Mouse (Mus musculus) G1E (cell line): ENCODE measurements around the gene Ebf1. TPM values are rescaled to one million over a fixed set of nuclear protein-coding genes. Genes with fewer than 3 reads are reported as not detected.

Source experiments
- ATAC-seq: 2 replicates; pipeline ENCODE4 v1.8.0; 2016; ENCODE audit warnings: mild to moderate bottlenecking; ENCODE audit not compliant: insufficient number of reproducible peaks, poor library complexity, low FRiP score, severe bottlenecking; ENCODE audit errors: extremely low read depth
- DNase-seq: peaks from one replicate; pipeline ENCODE4 v3.0.0; 2012; ENCODE audit warnings: low spot score
- H3K27me3 ChIP-seq: 2 replicates; pipeline ENCODE4 v1.6.1; 2012; ENCODE audit warnings: mild to moderate bottlenecking, low read length, inconsistent platforms; ENCODE audit not compliant: insufficient read depth
- H3K36me3 ChIP-seq: replicated peaks from 2 replicates; pipeline ENCODE3; 2012; ENCODE audit warnings: mild to moderate bottlenecking, inconsistent platforms
- H3K4me1 ChIP-seq: 2 replicates; pipeline ENCODE4 v1.6.1; 2012; ENCODE audit warnings: low read depth, low read length, inconsistent platforms, mixed read lengths; ENCODE audit not compliant: insufficient read depth
- H3K4me3 ChIP-seq: 2 replicates; pipeline ENCODE4 v1.5.1; 2012; ENCODE audit warnings: low read depth, mild to moderate bottlenecking, inconsistent platforms, low read length, moderate library complexity, mixed read lengths
- H3K9me3 ChIP-seq: replicated peaks from 2 replicates; pipeline ENCODE4 v1.6.1; 2012; ENCODE audit warnings: inconsistent platforms
- CTCF ChIP-seq: IDR thresholded peaks from 2 replicates; pipeline ENCODE4 v1.5.1; 2012; ENCODE audit warnings: low read depth, low read length, inconsistent platforms, mixed read lengths
- GATA1 ChIP-seq: IDR thresholded peaks from 2 replicates; pipeline ENCODE4 v1.6.1; 2012; ENCODE audit warnings: borderline replicate concordance, low read length, inconsistent platforms, mixed read lengths
- GATA2 ChIP-seq: IDR thresholded peaks from 2 replicates; pipeline ENCODE4 v1.6.1; 2012; ENCODE audit warnings: low read depth, low read length, inconsistent platforms, borderline replicate concordance
- POLR2AphosphoS5 ChIP-seq: IDR thresholded peaks from 2 replicates; pipeline ENCODE4 v1.6.1; 2012; ENCODE audit warnings: low read depth, low read length, inconsistent platforms; ENCODE audit not compliant: insufficient replicate concordance
- TAL1 ChIP-seq: conservative IDR thresholded peaks from 2 replicates; pipeline ENCODE4 v1.6.1; 2012; ENCODE audit warnings: low read depth, low read length, inconsistent platforms, mixed read lengths
- polyA plus RNA-seq: library from polyadenylated mRNA; stranded (reverse); fragments of >175 nt; gene quantifications from 2 replicates; pipeline ENCODE4 v1.2.3, GENCODE M21; 2012
- total RNA-seq, 2 experiments: library from RNA; stranded (forward) in 1 of 2; stranded (reverse) in 1 of 2; fragments of 200-1000 nt in 1 of 2; fragments of >200 nt in 1 of 2; fragmentation: Nextera tagmentation in 1 of 2; gene quantifications; 2 replicates each; pipeline ENCODE4 v1.2.3; 2014 to 2017

The Ebf1 gene
- total and polyA plus RNA-seq, 3 experiments, result 0.05 TPM; not detected in 2

DNA sequence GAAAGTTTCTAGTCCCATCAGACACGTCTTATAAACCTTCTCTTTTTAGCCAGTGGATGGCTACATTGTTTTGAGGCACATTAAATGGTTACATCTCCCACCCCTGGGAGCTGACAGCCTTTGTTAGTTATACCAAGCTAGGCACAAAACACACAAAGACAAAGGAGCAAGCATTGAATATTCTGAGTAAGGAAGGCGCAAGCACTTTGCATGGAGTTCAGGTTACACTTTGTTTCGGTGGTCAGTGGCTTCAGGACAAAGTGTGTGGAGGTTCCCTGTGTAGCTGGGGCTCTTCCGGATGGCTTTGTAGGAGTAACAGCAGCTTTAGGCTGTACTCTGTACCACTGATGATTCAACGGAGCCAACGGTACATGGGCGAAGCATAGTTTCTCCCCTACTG lies 186.9 kb downstream of the Ebf1 start:
- no peaks in the 10 kb centered on the region for H3K27me3 ChIP-seq
- no peak for TF ChIP-seq POLR2AphosphoS5
- no peak for TF ChIP-seq CTCF
- TF ChIP-seq GATA2, result no peak
- TF ChIP-seq TAL1, result no peak
- TF ChIP-seq GATA1, result no peak
- no peaks in the 10 kb centered on the region for H3K36me3 ChIP-seq
- H3K4me3 ChIP-seq, result no peak overlapping the region
- DNase-seq (no peak), ATAC-seq (no peak)
- H3K9me3 ChIP-seq, result no peaks in the 10 kb centered on the region
- no peaks in the 10 kb centered on the region for H3K4me1 ChIP-seq

DNA sequence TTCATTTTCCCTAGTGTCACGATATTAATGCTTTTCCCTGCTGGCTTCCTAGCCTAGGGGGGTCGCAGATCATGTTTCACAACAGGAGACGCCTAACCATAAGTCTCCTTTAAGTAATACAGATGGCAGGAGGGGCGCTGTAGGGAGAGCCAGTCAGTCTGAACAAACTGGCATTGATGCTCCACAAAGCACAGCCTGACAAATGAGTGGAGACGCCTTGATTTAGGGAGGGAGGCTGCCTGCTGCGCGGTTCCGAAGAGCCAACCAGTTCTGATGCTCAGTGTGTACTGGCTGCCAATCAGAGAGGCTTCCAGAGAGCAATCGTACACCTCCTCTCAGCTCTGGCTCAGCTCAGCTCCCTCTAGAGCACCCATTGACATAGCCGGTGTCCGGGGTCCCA lies 189.5 kb downstream of the Ebf1 start:
- no peak for TF ChIP-seq GATA2
- TF ChIP-seq POLR2AphosphoS5, result no peak
- ATAC-seq, result no peak

DNA sequence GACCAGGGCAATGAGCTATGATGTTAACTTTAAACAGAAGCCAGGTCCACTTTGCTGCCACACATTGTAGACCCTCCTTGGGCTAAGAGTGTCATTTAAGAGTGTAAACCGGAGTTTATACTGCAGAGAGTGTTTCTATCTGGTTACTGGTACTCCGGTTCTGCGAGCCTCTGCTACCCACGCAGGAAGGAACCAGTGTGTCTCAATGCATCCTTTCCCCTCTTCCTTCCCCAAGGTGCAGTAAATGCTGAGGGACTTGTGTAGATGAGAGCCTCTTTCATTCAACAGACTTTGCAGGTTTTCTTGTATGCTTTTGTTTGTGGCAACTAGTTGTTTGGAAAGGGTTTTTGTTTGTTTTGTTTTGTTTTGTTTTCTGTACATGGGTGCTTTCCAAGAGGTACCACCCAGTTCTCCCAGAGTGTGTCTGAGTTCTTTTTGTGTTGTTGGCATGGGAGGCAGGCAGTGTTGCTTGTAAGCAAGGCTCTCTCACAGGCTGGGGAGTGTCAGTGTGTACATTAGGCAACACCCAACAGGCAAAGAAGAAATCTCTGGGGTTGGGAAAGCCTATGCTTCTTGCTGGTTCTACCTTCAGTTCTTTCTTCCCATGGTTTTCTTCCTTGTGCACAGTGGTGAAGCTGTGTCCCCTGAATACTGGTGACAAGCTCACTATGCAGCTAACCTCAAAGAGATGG lies 191.9 kb downstream of the Ebf1 start:
- H3K4me3 ChIP-seq, result no peak overlapping the region
- H3K27me3 ChIP-seq, result no peaks in the 10 kb centered on the region
- ATAC-seq (no peak), DNase-seq (no peak)
- no peaks in the 10 kb centered on the region for H3K4me1 ChIP-seq
- TF ChIP-seq CTCF, result no peak
- no peak for TF ChIP-seq TAL1
- no peak for TF ChIP-seq POLR2AphosphoS5
- TF ChIP-seq GATA1, result no peak
- no peak for TF ChIP-seq GATA2
- H3K9me3 ChIP-seq, result no peaks in the 10 kb centered on the region
- H3K36me3 ChIP-seq, result no peaks in the 10 kb centered on the region

More for the DNA sequence above, 189.5 kb downstream of the Ebf1 start:
- no peak overlapping the region for H3K4me3 ChIP-seq
- H3K9me3 ChIP-seq, result no peaks in the 10 kb centered on the region
- no peak for DNase-seq
- H3K36me3 ChIP-seq, result no peaks in the 10 kb centered on the region
- H3K4me1 ChIP-seq, result no peaks in the 10 kb centered on the region
- no peaks in the 10 kb centered on the region for H3K27me3 ChIP-seq

DNA sequence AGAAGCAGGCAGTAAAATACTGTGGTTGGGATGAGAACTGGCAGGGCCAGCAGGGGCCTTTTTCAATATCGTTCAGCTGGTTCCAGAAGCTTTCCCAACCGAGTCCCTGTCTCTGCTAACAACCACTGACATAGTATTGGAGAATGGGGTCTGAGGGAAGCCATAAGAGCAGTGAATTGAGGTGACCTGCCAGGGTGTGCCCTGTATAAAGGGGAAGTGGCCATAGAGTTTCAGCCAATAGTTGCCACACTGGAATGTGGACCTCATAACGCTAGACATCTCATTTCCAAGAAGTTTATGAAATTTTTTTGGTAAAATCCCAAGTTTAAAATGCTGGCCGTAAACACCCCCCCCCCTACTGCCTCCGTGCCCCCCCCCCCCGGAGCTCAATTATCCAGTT lies 193.9 kb downstream of the Ebf1 start:
- no peak for TF ChIP-seq TAL1
- no peak for TF ChIP-seq GATA1
- no peak for TF ChIP-seq CTCF
- TF ChIP-seq GATA2, result no peak
- TF ChIP-seq POLR2AphosphoS5, result no peak
- no peaks in the 10 kb centered on the region for H3K27me3 ChIP-seq
- DNase-seq, result no peak
- no peaks in the 10 kb centered on the region for H3K9me3 ChIP-seq
- H3K36me3 ChIP-seq, result no peaks in the 10 kb centered on the region
- no peak overlapping the region for H3K4me3 ChIP-seq
- H3K4me1 ChIP-seq, result no peaks in the 10 kb centered on the region
- ATAC-seq, result no peak

DNA sequence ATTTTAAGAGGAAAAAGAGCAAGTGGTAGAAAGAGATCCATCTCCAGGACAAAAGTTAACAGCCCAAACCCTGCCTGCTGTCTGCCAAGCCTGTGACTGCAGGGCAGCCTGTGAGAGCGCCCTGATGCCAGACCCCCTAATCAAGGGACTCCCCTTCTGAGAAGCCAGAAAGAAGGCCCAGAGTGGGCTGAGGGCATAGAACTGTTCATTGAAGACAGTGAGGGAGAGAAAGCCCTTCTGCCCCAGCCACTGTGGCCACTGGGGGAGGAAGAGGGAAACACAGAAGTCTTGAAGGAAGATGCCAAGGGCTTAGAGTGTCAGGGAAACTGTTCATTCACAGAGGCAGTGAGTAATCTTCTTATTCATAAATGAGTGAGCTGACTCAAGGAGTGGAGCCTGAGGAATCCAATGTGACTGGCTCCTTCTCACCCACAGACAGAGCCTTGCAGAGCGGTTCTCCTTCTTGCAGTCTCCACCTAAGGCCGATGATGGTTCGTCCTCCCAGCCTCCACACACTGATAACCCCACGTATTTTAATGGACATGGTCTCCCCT lies 195.2 kb downstream of the Ebf1 start:
- TF ChIP-seq TAL1 (no peak), POLR2AphosphoS5 (no peak), CTCF (no peak), GATA1 (no peak), GATA2 (no peak)
- no peak for DNase-seq
- no peaks in the 10 kb centered on the region for H3K36me3 ChIP-seq
- no peak for ATAC-seq
- no peaks in the 10 kb centered on the region for H3K4me1 ChIP-seq
- H3K4me3 ChIP-seq, result no peak overlapping the region
- H3K9me3 ChIP-seq, result no peaks in the 10 kb centered on the region
- H3K27me3 ChIP-seq, result no peaks in the 10 kb centered on the region

DNA sequence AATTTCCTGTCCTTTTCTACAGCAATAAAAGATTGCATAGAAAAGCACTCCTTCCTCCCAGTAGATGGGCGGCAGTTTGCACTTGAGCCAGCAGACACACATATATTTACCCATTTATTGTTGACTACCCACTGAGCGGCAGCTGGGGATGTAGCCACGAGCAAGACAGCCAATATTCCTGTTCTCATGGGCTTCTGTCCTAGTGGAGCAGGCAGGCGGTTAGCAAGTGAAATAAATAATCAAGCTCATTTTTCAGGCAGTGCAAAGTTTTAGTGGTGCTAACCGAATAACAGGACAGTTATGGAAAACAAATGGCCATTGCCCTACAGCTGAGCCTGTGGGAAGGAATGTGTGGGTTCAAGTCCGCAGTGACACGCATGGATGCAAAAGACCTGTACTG lies 196.4 kb downstream of the Ebf1 start:
- Histone ChIP-seq H3K36me3 (no peaks in the 10 kb centered on the region), H3K9me3 (no peaks in the 10 kb centered on the region), H3K4me1 (no peaks in the 10 kb centered on the region), H3K27me3 (no peaks in the 10 kb centered on the region), H3K4me3 (no peak overlapping the region)
- TF ChIP-seq GATA2 (no peak), GATA1 (no peak), TAL1 (no peak), CTCF (no peak), POLR2AphosphoS5 (no peak)
- ATAC-seq (no peak), DNase-seq (no peak)
